Mouse (Mus musculus) liver, embryonic 16.5 days (tissue): ENCODE measurements around the gene Gpr55. TPM values are rescaled to one million over a fixed set of nuclear protein-coding genes. Genes with fewer than 3 reads are reported as not detected.
"Not testable (repeated sequence)": the region's sequence is repeated elsewhere in the genome, so short reads cannot be mapped to it uniquely, and the experiment has no call there.

ENCODE experiments used
- ATAC-seq: fragments of 200-750 bp; cut with Nextera tagmentation; 2 replicates; pipeline ENCODE4 v1.8.0; 2017; ENCODE audit warnings: low read depth, mild to moderate bottlenecking, moderate number of reproducible peaks, moderate library complexity
- H3K27ac ChIP-seq: fragments of 300-500 bp; sonication (generic); 2 replicates; pipeline ENCODE4 v1.5.1; 2014; ENCODE audit warnings: mild to moderate bottlenecking, low read length
- H3K27me3 ChIP-seq: fragments of 300-500 bp; sonication (generic); 2 replicates; pipeline ENCODE4 v1.6.1; 2014; ENCODE audit warnings: low read depth, low read length, mixed read lengths; ENCODE audit not compliant: control insufficient read depth, insufficient read depth
- H3K36me3 ChIP-seq: fragments of 300-500 bp; sonication (generic); 2 replicates; pipeline ENCODE4 v1.6.1; 2014; ENCODE audit warnings: mild to moderate bottlenecking; ENCODE audit not compliant: control insufficient read depth, insufficient read depth
- H3K4me1 ChIP-seq: fragments of 300-500 bp; sonication (generic); 2 replicates; pipeline ENCODE4 v1.6.1; 2014; ENCODE audit warnings: low read depth, low read length, mixed read lengths; ENCODE audit not compliant: control insufficient read depth
- H3K4me2 ChIP-seq: fragments of 300-500 bp; sonication (generic); 2 replicates; pipeline ENCODE4 v1.6.1; 2014; ENCODE audit warnings: low read depth, low read length, mixed read lengths
- H3K4me3 ChIP-seq: fragments of 300-500 bp; sonication (generic); 2 replicates; pipeline ENCODE4 v1.5.1; 2014; ENCODE audit warnings: low read depth, mild to moderate bottlenecking, low read length
- H3K9ac ChIP-seq: fragments of 300-500 bp; sonication (generic); 2 replicates; pipeline ENCODE4 v1.6.1; 2014; ENCODE audit warnings: low read depth, low read length
- H3K9me3 ChIP-seq: fragments of 300-500 bp; sonication (generic); replicated peaks from 2 replicates; pipeline ENCODE4 v1.6.1; 2016; ENCODE audit warnings: low read length; ENCODE audit not compliant: control insufficient read depth
- WGBS: fragments of 180-500 bp; shearing (Covaris S2); extraction: QIAGEN DNeasy Blood & Tissue Kit; methylation state at CpG from one replicate; pipeline ENCODE4 v1.1.7; 2014; ENCODE audit not compliant: insufficient replicate concordance; 5-methylcytosine and 5-hydroxymethylcytosine counted together
- polyA plus RNA-seq: library from polyadenylated mRNA; unstranded; fragments of >200 nt; fragmentation: Nextera tagmentation; extraction: Ambion mirVana; gene quantifications from 2 replicates; pipeline ENCODE4 v1.2.1, GENCODE M21; 2015

The Gpr55 gene
- polyA plus RNA-seq, 1 experiment from 2014 or later: 0.05 TPM

GRCm38 (mm10) chr1:85988882-85989281, 28.1 kb upstream of the Gpr55 start:
- not testable (repeated sequence) for H3K36me3 ChIP-seq, H3K27me3 ChIP-seq, H3K4me3 ChIP-seq, H3K9ac ChIP-seq, H3K9me3 ChIP-seq, ATAC-seq, H3K4me1 ChIP-seq, H3K4me2 ChIP-seq, H3K27ac ChIP-seq
- WGBS: 53% methylated on average over 4 of the region's 4 CpGs

GRCm38 (mm10) chr1:85988351-85988750, 27.5 kb upstream of the Gpr55 start:
- no peak overlapping the region for H3K27ac ChIP-seq
- no peak overlapping the region for H3K4me3 ChIP-seq
- no peak overlapping the region for H3K4me2 ChIP-seq
- H3K9ac ChIP-seq: no peak overlapping the region
- ATAC-seq: no peak
- 16% methylated on average over 4 of the region's 4 CpGs for WGBS
- no peaks in the 10 kb centered on the region for H3K36me3 ChIP-seq
- H3K27me3 ChIP-seq: no peaks in the 10 kb centered on the region
- no peaks in the 10 kb centered on the region for H3K4me1 ChIP-seq
- no peaks in the 10 kb centered on the region for H3K9me3 ChIP-seq

GRCm38 (mm10) chr1:85985784-85986183, 25.0 kb upstream of the Gpr55 start:
- Histone ChIP-seq H3K9me3 (no peaks in the 10 kb centered on the region), H3K27me3 (no peaks in the 10 kb centered on the region), H3K4me1 (peaks cover 3% of the 10 kb centered on the region; the same call in 1 of the 2 replicates), H3K4me2 (no peak overlapping the region), H3K9ac (no peak overlapping the region), H3K27ac (no peak overlapping the region), H3K4me3 (no peak overlapping the region), H3K36me3 (no peaks in the 10 kb centered on the region)
- 54% methylated on average over 3 of the region's 3 CpGs for WGBS
- no peak for ATAC-seq

- Histone ChIP-seq H3K4me3 (no peak overlapping the region), H3K27ac (no peak overlapping the region), H3K9me3 (no peaks in the 10 kb centered on the region), H3K9ac (no peak overlapping the region), H3K27me3 (no peaks in the 10 kb centered on the region), H3K36me3 (no peaks in the 10 kb centered on the region), H3K4me2 (no peak overlapping the region), H3K4me1 (peaks cover 3% of the 10 kb centered on the region; the same call in 1 of the 2 replicates)
- 28% methylated on average over 7 of the region's 7 CpGs for WGBS
- ATAC-seq: no peak; the same call in 1 of the 2 replicates
These were observed 21.0 kb upstream of the Gpr55 start for GRCm38 (mm10) chr1:85981738-85982357.

- no peaks in the 10 kb centered on the region for H3K9me3 ChIP-seq
- WGBS: 17% methylated on average over 3 of the region's 3 CpGs
- no peak overlapping the region for H3K4me2 ChIP-seq
- no peak for ATAC-seq
- H3K9ac ChIP-seq: no peak overlapping the region
- no peaks in the 10 kb centered on the region for H3K27me3 ChIP-seq
- H3K4me3 ChIP-seq: no peak overlapping the region
- H3K36me3 ChIP-seq: no peaks in the 10 kb centered on the region
- H3K4me1 ChIP-seq: peaks cover 3% of the 10 kb centered on the region; the same call in 1 of the 2 replicates
- H3K27ac ChIP-seq: no peak overlapping the region
These were observed 16.9 kb upstream of the Gpr55 start for GRCm38 (mm10) chr1:85977709-85978108.

- H3K9me3 ChIP-seq: no peaks in the 10 kb centered on the region
- no peak overlapping the region for H3K9ac ChIP-seq
- no peak overlapping the region for H3K4me2 ChIP-seq
- no peaks in the 10 kb centered on the region for H3K4me1 ChIP-seq
- no peak for ATAC-seq
- H3K27me3 ChIP-seq: no peaks in the 10 kb centered on the region
- WGBS: 50% methylated on average over 2 of the region's 2 CpGs
- no peaks in the 10 kb centered on the region for H3K36me3 ChIP-seq
- H3K4me3 ChIP-seq: no peak overlapping the region
- H3K27ac ChIP-seq: no peak overlapping the region
These were observed 12.7 kb upstream of the Gpr55 start for GRCm38 (mm10) chr1:85973468-85973877.

GRCm38 (mm10) chr1:85972341-85972740, 11.5 kb upstream of the Gpr55 start:
- Histone ChIP-seq H3K4me3 (no peak overlapping the region), H3K36me3 (no peaks in the 10 kb centered on the region), H3K27me3 (no peaks in the 10 kb centered on the region), H3K9me3 (no peaks in the 10 kb centered on the region), H3K27ac (no peak overlapping the region), H3K4me1 (no peaks in the 10 kb centered on the region), H3K4me2 (no peak overlapping the region), H3K9ac (no peak overlapping the region)
- ATAC-seq: no peak
- 42% methylated on average over 3 of the region's 3 CpGs for WGBS

GRCm38 (mm10) chr1:85971070-85971469, 10.3 kb upstream of the Gpr55 start:
- no peaks in the 10 kb centered on the region for H3K9me3 ChIP-seq
- ATAC-seq: no peak
- H3K36me3 ChIP-seq: no peaks in the 10 kb centered on the region
- no peaks in the 10 kb centered on the region for H3K4me1 ChIP-seq
- no peak overlapping the region for H3K9ac ChIP-seq
- no peak overlapping the region for H3K27ac ChIP-seq
- no peak overlapping the region for H3K4me3 ChIP-seq
- H3K4me2 ChIP-seq: no peak overlapping the region
- no peaks in the 10 kb centered on the region for H3K27me3 ChIP-seq
- WGBS: 57% methylated on average over 3 of the region's 3 CpGs

- no peak overlapping the region for H3K4me2 ChIP-seq
- H3K4me1 ChIP-seq: no peaks in the 10 kb centered on the region
- no peaks in the 10 kb centered on the region for H3K27me3 ChIP-seq
- no peak for ATAC-seq
- 56% methylated on average over 1 of the region's 1 CpGs for WGBS
- H3K4me3 ChIP-seq: no peak overlapping the region
- H3K9me3 ChIP-seq: no peaks in the 10 kb centered on the region
- H3K9ac ChIP-seq: no peak overlapping the region
- H3K36me3 ChIP-seq: no peaks in the 10 kb centered on the region
- no peak overlapping the region for H3K27ac ChIP-seq
These were observed 8.7 kb upstream of the Gpr55 start for GRCm38 (mm10) chr1:85969519-85969918.
